Mouse (Mus musculus): ENCODE results near the gene Gm4981. TPM values are rescaled to one million over a fixed set of nuclear protein-coding genes. Genes with fewer than 3 reads are reported as not detected.
"Not testable (repeated sequence)": the region's sequence is repeated elsewhere in the genome, so short reads cannot be mapped to it uniquely, and the experiment has no call there.

Gene Gm4981
- polyA plus RNA-seq, 1 experiment from 2014 or later = not detected

GRCm38 (mm10) chr10:58231779-58232640, 4.5 kb downstream of the Gm4981 start:
- 90% methylated on average over 35 of the region's 35 CpGs for WGBS
- peak; percentile 91 for ATAC-seq (ENCODE audit: low FRiP score, low read depth)
- not testable (repeated sequence) for H3K4me3 ChIP-seq; H3K9ac ChIP-seq; H3K27me3 ChIP-seq; H3K27ac ChIP-seq (replicated peaks); H3K4me1 ChIP-seq (replicated peaks); H3K36me3 ChIP-seq; H3K4me2 ChIP-seq
- H3K9me3 ChIP-seq = peaks cover 13% of the 10 kb centered on the region

DNA sequence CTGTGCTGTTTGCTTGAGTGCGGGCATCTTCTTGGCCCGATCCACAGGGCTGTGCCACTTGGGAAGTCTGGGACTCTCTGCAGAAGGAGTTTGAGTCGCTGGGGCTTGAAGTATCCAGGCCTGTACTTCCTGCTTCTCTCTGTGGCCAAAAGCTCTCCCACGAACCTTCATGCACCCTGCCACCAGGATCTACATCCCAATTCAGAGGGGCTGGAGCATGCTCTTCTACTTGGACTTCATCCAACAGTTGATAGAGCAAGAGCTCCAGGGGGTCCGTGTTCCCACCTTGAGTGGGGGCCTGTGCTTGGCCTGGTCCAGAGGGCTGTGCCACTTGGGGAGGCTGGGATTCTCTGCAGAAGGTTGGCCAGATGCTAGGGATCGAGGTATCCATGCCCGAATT, 5.4 kb downstream of the Gm4981 start:
- peaks cover 13% of the 10 kb centered on the region for H3K9me3 ChIP-seq
- not testable (repeated sequence) for H3K9ac ChIP-seq; H3K36me3 ChIP-seq; H3K4me3 ChIP-seq; H3K4me2 ChIP-seq; H3K27ac ChIP-seq (replicated peaks); H3K27me3 ChIP-seq; H3K4me1 ChIP-seq (replicated peaks)
- peak; percentile 45; the same call in 1 of the 2 replicates for ATAC-seq (ENCODE audit: low FRiP score, low read depth)
- WGBS = 87% methylated on average over 5 of the region's 7 CpGs

DNA sequence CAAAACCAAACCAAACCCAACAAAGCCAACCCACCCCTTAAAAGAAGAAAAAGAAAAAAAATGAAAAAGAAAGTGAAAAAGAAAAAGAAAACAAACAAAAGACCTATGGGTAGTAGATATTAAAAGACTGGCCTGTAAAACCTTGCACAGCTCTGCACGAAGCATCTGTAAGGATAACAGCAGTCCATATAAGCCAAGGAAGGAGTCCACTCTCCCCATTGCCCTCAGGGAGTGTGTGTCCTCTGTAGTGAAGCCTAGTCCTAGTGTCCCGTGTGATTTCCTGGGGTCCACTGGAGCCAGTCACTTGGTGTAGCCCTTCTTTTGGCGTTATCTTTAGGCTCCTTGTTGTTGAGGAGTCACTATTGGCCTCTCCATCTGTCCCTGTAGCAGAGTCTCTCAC, 6.5 kb downstream of the Gm4981 start:
- H3K27me3 ChIP-seq; H3K4me2 ChIP-seq; H3K4me3 ChIP-seq; H3K27ac ChIP-seq (replicated peaks); H3K9ac ChIP-seq; H3K36me3 ChIP-seq; ATAC-seq (ENCODE audit: low FRiP score, low read depth); H3K4me1 ChIP-seq (replicated peaks): not testable (repeated sequence)
- peaks cover 13% of the 10 kb centered on the region for H3K9me3 ChIP-seq
- WGBS = 56% methylated on average over 3 of the region's 3 CpGs

DNA sequence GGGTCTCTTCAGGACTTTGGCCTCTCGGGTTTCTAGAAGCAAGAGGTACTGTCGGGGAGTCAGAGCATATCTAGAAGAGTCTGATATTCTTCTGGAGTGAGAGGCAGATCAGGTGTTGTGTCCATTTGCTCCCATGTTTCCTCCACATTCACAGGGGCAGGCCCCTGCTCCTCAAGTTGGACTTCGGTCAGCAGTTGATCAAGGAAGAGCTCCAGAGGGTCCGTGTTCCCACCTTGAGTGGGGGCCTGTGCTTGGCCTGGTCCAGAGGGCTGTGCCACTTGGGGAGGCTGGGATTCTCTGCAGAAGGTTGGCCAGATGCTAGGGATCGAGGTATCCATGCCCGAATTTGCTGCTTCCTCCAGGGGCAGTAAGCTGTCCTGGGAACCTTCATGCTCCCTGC, 8.7 kb downstream of the Gm4981 start:
- not testable (repeated sequence) for H3K9ac ChIP-seq; H3K36me3 ChIP-seq; H3K27me3 ChIP-seq; H3K27ac ChIP-seq (replicated peaks); ATAC-seq (ENCODE audit: low FRiP score, low read depth); H3K4me3 ChIP-seq; H3K4me1 ChIP-seq (replicated peaks); H3K4me2 ChIP-seq
- H3K9me3 ChIP-seq = peaks cover 13% of the 10 kb centered on the region
- 85% methylated on average over 2 of the region's 6 CpGs for WGBS

DNA sequence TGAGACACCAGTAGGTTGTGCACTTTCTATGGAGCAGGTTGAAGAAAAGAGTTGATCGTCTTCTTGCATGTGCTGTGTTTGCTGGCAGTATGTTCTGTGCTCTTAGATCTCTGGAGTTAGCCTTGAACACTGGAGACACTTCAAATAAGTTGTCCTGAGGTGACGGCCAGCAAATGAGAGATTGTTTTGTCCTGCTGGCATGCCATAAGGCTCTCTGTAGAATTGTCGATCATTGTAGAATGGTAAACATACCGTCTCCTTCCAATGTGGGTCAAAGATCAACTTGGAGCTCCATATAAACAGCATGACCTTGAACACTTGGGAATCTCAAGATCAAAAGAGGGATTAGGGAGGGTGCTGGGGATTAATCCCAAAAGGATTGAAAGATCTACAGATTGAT, 10.1 kb downstream of the Gm4981 start:
- not testable (repeated sequence) for H3K27ac ChIP-seq (replicated peaks); H3K9me3 ChIP-seq; ATAC-seq (ENCODE audit: low FRiP score, low read depth); H3K27me3 ChIP-seq; H3K4me1 ChIP-seq (replicated peaks); H3K4me3 ChIP-seq; H3K36me3 ChIP-seq; H3K4me2 ChIP-seq; H3K9ac ChIP-seq
- 79% methylated on average over 4 of the region's 4 CpGs for WGBS

GRCm38 (mm10) chr10:58224827-58225785, 11.4 kb downstream of the Gm4981 start, which contains the start of gene AW822073:
AW822073 (minus strand) TSS chr10:58224930.
- not testable (repeated sequence) for H3K9me3 ChIP-seq; ATAC-seq (ENCODE audit: low FRiP score, low read depth); H3K27ac ChIP-seq (replicated peaks); H3K36me3 ChIP-seq; H3K4me3 ChIP-seq; H3K9ac ChIP-seq; H3K4me2 ChIP-seq; H3K4me1 ChIP-seq (replicated peaks); H3K27me3 ChIP-seq
- 89% methylated on average over 18 of the region's 18 CpGs for WGBS

DNA sequence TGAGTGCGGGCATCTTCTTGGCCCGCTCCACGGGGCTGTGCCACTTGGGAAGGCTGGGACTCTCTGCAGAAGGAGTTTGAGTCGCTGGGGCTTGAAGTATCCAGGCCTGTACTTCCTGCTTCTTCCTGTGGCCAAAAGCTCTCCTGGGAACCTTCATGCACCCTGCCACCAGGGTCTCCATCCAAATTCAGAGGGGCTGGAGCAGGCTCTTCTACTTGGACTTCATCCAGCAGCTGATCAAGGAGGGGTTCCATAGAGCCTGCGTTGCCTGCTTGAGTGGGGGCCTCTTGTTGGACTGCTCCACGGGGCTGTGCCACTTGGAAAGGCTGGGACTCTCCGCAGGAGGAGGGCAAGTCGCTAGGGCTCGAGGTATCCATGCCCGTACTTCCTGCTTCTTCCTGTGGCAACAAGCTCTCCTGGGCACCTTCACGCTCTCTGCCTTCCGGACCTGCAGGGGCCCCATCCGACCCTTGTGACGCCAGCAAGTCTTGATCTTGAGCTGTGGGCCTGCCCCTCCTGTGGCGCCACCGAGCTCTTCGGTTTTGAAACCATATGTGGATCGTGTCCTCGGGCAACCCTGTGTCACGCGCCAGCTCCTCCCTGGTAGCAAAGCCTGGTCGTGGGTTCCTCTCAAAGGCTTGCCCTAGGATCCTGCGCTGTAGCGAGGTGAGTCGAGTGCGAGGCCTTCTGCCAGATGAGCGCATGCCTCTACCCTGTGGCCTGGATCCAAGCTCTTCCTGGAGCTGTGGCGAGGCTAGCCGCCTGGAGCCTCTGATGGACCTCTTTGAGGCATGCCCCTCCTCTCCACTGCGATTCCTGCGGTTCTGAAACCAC, 12.3 kb downstream of the Gm4981 start:
- H3K4me2 ChIP-seq; H3K27ac ChIP-seq (replicated peaks); H3K9me3 ChIP-seq; ATAC-seq (ENCODE audit: low FRiP score, low read depth); H3K4me1 ChIP-seq (replicated peaks); H3K27me3 ChIP-seq; H3K36me3 ChIP-seq; H3K4me3 ChIP-seq; H3K9ac ChIP-seq: not testable (repeated sequence)
- WGBS = 86% methylated on average over 31 of the region's 31 CpGs

DNA sequence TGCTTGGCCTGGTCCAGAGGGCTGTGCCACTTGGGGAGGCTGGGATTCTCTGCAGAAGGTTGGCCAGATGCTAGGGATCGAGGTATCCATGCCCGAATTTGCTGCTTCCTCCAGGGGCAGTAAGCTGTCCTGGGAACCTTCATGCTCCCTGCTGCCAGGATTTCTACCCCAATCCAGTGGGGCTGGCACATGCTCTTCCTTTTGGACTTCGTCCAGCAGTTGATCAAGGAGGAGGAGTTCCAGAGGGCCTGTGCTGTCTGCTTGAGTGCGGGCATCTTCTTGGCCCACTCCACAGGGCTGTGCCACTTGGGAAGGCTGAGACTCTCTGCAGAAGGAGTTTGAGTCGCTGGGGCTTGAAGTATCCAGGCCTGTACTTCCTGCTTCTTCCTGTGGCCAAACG, 13.3 kb downstream of the Gm4981 start:
- H3K27ac ChIP-seq (replicated peaks); ATAC-seq (ENCODE audit: low FRiP score, low read depth); H3K9ac ChIP-seq; H3K4me3 ChIP-seq; H3K27me3 ChIP-seq; H3K4me2 ChIP-seq; H3K9me3 ChIP-seq; H3K36me3 ChIP-seq; H3K4me1 ChIP-seq (replicated peaks): not testable (repeated sequence)
- WGBS = 83% methylated on average over 4 of the region's 6 CpGs

- ATAC-seq (ENCODE audit: low FRiP score, low read depth); H3K27ac ChIP-seq (replicated peaks); H3K4me2 ChIP-seq; H3K4me1 ChIP-seq (replicated peaks); H3K27me3 ChIP-seq; H3K9me3 ChIP-seq; H3K4me3 ChIP-seq; H3K36me3 ChIP-seq; H3K9ac ChIP-seq: not testable (repeated sequence)
- WGBS = 96% methylated on average over 2 of the region's 2 CpGs
Observed at GRCm38 (mm10) chr10:58221571-58221970, 14.9 kb downstream of the Gm4981 start.

- Histone ChIP-seq H3K36me3 (no peaks in the 10 kb centered on the region), H3K4me1 (replicated peaks) (no peaks in the 10 kb centered on the region), H3K4me2 (no peak overlapping the region), H3K27me3 (no peaks in the 10 kb centered on the region), H3K9ac (no peak overlapping the region), H3K27ac (replicated peaks) (no peak overlapping the region), H3K4me3 (no peak overlapping the region), H3K9me3 (no peaks in the 10 kb centered on the region)
- 86% methylated on average over 6 of the region's 6 CpGs for WGBS
- ATAC-seq (ENCODE audit: low FRiP score, low read depth) = no peak
Observed at GRCm38 (mm10) chr10:58220726-58221125, 15.8 kb downstream of the Gm4981 start.

DNA sequence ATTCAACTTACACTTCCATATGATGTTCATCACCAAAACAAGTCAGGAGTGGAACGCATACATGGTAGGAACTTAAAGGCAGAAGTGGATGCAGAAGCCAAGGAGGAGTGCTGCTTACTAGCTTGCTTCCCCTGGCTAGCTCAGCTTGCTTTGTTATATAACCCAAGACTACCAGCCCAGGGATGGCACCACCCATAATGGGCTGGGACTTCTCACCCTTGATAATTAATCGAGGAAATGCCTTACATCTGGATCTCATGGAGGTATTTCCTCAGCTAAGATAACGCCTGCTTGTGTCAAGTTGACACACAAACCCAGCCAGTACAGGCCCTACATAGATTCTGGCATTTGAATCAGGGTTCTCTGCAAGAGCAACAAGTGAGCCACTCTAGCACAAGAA, 19.1 kb downstream of the Gm4981 start:
- no peak for ATAC-seq (ENCODE audit: low FRiP score, low read depth)
- Histone ChIP-seq H3K9me3 (no peaks in the 10 kb centered on the region), H3K4me3 (no peak overlapping the region), H3K9ac (no peak overlapping the region), H3K27ac (replicated peaks) (no peak overlapping the region), H3K4me2 (no peak overlapping the region), H3K4me1 (replicated peaks) (no peaks in the 10 kb centered on the region), H3K36me3 (no peaks in the 10 kb centered on the region), H3K27me3 (no peaks in the 10 kb centered on the region)
- 92% methylated on average over 3 of the region's 3 CpGs for WGBS

Data from hindbrain, embryonic 15.5 days (tissue).